Mouse (Mus musculus) lung, embryonic 14.5 days (tissue): ENCODE measurements around the gene Lipt1. TPM values are rescaled to one million over a fixed set of nuclear protein-coding genes. Genes with fewer than 3 reads are reported as not detected.

Source experiments
- ATAC-seq: fragments of 200-750 bp; cut with Nextera tagmentation; 2 replicates; pipeline ENCODE4 v1.8.0; 2017; ENCODE audit warnings: mild to moderate bottlenecking, moderate TSS enrichment, moderate library complexity; ENCODE audit not compliant: insufficient read depth
- DNase-seq: peaks from one replicate; pipeline ENCODE4 v3.0.0-alpha.2; 2015
- H3K27ac ChIP-seq: fragments of 300-500 bp; sonication (generic); 2 replicates; pipeline ENCODE4 v1.5.1; 2014; ENCODE audit warnings: low read depth, mild to moderate bottlenecking, moderate library complexity
- H3K27me3 ChIP-seq: fragments of 300-500 bp; sonication (generic); 2 replicates; pipeline ENCODE4 v1.6.1; 2014; ENCODE audit warnings: low read length, control low read depth; ENCODE audit not compliant: insufficient read depth
- H3K36me3 ChIP-seq: fragments of 300-500 bp; sonication (generic); 2 replicates; pipeline ENCODE4 v1.6.1; 2014; ENCODE audit warnings: control low read depth; ENCODE audit not compliant: insufficient read depth
- H3K4me1 ChIP-seq: fragments of 300-500 bp; sonication (generic); 2 replicates; pipeline ENCODE4 v1.6.1; 2014; ENCODE audit warnings: antibody characterized with exemption, control low read depth; ENCODE audit not compliant: insufficient read depth
- H3K4me2 ChIP-seq: fragments of 300-500 bp; sonication (generic); 2 replicates; pipeline ENCODE4 v1.6.1; 2014; ENCODE audit warnings: mild to moderate bottlenecking
- H3K4me3 ChIP-seq: fragments of 300-500 bp; sonication (generic); 2 replicates; pipeline ENCODE4 v1.5.1; 2014; ENCODE audit warnings: low read depth, low read length
- H3K9ac ChIP-seq: fragments of 300-500 bp; sonication (generic); 2 replicates; pipeline ENCODE4 v1.6.1; 2014
- H3K9me3 ChIP-seq: fragments of 300-500 bp; sonication (generic); 2 replicates; pipeline ENCODE4 v1.6.1; 2016; ENCODE audit warnings: low read depth, low read length, control low read depth
- CTCF ChIP-seq: IDR thresholded peaks from 2 replicates; pipeline ENCODE4 v1.5.1; 2016; ENCODE audit warnings: antibody characterized with exemption, low read depth
- whole genome bisulfite sequencing: fragments of 180-500 bp; shearing (Covaris S2); extraction: QIAGEN DNeasy Blood & Tissue Kit; methylation state at CpG from one replicate; pipeline ENCODE4 v1.1.7; 2014; 5-methylcytosine and 5-hydroxymethylcytosine counted together
- polyA plus RNA-seq: library from polyadenylated mRNA; unstranded; fragments of >200 nt; fragmentation: Nextera tagmentation; extraction: Ambion mirVana; gene quantifications from 2 replicates; pipeline ENCODE4 v1.2.1, GENCODE M21; 2014

The Lipt1 gene
- 7.2 and 9.4 TPM in 2 replicates for polyA plus RNA-seq

DNA sequence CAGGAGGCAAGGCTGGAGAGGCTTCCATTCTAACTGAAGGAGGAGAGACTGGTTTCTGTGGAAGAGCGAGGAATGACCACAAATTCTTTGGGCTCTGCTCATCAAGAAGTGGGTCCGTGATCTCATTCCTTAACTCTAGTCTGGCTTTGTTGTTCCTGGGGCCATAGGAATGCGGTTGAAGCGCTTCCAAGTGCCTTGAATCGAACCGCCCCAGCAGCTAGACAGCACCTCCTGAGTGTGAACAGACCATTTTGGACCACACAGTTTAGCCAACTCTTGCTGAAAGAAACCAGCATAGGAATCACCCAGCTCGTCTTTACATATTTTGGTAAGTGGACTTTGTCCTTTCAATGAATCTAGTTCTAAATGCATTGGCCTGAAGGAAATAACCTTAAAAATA lies at the start of gene Lipt1:
Gene Lipt1, plus strand, starts transcription at position 35 of the 400 bp plus-strand sequence.
- peak within 1 kb of the TSS; percentile 84 for H3K27ac ChIP-seq
- peak; percentile 78 for ATAC-seq
- no peak for DNase-seq
- TF ChIP-seq CTCF: no peak
- peak within 1 kb of the TSS; percentile 65 for H3K4me2 ChIP-seq
- H3K4me3 ChIP-seq: peak within 1 kb of the TSS; percentile 46
- peak within 1 kb of the TSS; percentile 56 for H3K9ac ChIP-seq
- peaks cover 20% of the 10 kb centered on the region; the same call in 1 of the 2 replicates for H3K36me3 ChIP-seq
- H3K9me3 ChIP-seq: peaks cover 4% of the 10 kb centered on the region; the same call in 1 of the 2 replicates
- H3K4me1 ChIP-seq: no peaks in the 10 kb centered on the region
- H3K27me3 ChIP-seq: no peaks in the 10 kb centered on the region
- WGBS: 5% methylated on average over 7 of the region's 7 CpGs

DNA sequence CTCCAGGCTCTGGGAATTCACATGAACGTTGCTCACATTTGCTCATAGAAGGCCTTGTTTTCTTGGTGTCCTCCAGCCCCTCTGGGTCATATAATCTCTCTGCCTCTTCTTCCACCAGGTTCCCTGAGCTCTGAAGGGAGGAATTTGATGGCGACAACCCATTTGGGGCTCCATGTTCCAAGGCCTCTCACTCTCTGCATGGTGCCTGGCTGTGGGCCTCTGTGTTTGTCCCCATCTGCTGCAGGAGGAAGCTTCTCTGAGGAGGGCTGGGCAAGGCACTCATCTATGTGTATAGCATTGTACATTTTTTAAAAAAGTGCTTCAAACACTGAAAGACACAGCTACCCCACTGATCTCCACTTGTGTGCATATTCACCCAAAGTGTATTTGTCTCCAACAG lies 39.9 kb upstream of the Lipt1 start:
- no peaks in the 10 kb centered on the region for H3K27me3 ChIP-seq
- WGBS: 55% methylated on average over 2 of the region's 2 CpGs
- no peaks in the 10 kb centered on the region for H3K9me3 ChIP-seq
- H3K4me1 ChIP-seq: no peaks in the 10 kb centered on the region
- TF ChIP-seq CTCF: no peak
- H3K9ac ChIP-seq: no peak overlapping the region
- ATAC-seq (no peak), DNase-seq (no peak)
- no peaks in the 10 kb centered on the region for H3K36me3 ChIP-seq
- H3K27ac ChIP-seq: no peak overlapping the region
- H3K4me2 ChIP-seq: no peak overlapping the region
- H3K4me3 ChIP-seq: no peak overlapping the region

DNA sequence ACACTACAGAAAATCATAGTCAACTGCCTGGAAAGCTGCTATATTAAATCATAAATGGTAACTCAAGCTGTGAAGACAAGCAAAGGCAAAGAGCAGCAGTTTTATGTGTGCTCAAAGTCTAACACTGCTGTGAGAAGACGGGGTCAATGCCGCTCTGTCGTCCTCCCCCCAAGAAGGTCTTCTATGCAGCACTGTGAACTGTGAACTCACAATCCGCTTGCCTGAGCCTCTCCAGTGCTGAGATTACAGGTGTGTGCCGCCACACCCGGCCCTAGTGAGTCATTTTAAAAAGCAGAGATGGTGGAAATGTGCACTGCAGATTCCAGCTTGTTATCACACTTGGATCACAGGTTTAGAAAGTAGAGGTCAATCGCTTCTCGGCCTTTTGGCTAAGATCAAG lies 24.7 kb upstream of the Lipt1 start:
- no peak for TF ChIP-seq CTCF
- WGBS: 76% methylated on average over 8 of the region's 8 CpGs

DNA sequence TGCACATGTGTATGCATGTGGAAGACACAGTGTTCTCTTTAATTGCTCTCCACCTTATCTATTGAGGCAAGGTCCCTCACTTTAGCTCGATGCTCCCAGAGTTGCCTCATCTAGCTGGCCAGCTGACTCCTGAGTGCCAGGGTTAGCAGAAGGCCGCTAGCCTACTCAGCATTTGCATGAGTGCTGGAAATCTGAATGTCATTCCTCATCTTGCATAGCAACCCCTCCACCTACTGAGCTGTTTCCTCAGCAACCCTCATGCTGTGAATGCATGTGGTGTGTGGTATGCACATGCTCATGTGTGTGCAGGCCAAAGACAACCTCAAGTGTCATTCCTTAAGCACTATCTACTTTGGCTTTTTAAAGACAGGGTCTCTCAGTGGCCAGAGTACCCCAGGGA lies 20.8 kb upstream of the Lipt1 start:
- ATAC-seq (no peak), DNase-seq (no peak)
- Histone ChIP-seq H3K36me3 (no peaks in the 10 kb centered on the region), H3K4me3 (no peak overlapping the region), H3K4me2 (no peak overlapping the region), H3K9ac (no peak overlapping the region), H3K4me1 (no peaks in the 10 kb centered on the region), H3K27ac (no peak overlapping the region), H3K9me3 (no peaks in the 10 kb centered on the region), H3K27me3 (no peaks in the 10 kb centered on the region)
- no peak for TF ChIP-seq CTCF
- WGBS: 27% methylated on average over 2 of the region's 2 CpGs

More for the DNA sequence above, 24.7 kb upstream of the Lipt1 start:
- H3K4me3 ChIP-seq: no peak overlapping the region
- DNase-seq: no peak
- no peaks in the 10 kb centered on the region for H3K36me3 ChIP-seq
- H3K4me2 ChIP-seq: no peak overlapping the region
- no peaks in the 10 kb centered on the region for H3K27me3 ChIP-seq
- no peak for ATAC-seq
- no peak overlapping the region for H3K9ac ChIP-seq
- H3K9me3 ChIP-seq: no peaks in the 10 kb centered on the region
- H3K4me1 ChIP-seq: no peaks in the 10 kb centered on the region
- H3K27ac ChIP-seq: no peak overlapping the region

DNA sequence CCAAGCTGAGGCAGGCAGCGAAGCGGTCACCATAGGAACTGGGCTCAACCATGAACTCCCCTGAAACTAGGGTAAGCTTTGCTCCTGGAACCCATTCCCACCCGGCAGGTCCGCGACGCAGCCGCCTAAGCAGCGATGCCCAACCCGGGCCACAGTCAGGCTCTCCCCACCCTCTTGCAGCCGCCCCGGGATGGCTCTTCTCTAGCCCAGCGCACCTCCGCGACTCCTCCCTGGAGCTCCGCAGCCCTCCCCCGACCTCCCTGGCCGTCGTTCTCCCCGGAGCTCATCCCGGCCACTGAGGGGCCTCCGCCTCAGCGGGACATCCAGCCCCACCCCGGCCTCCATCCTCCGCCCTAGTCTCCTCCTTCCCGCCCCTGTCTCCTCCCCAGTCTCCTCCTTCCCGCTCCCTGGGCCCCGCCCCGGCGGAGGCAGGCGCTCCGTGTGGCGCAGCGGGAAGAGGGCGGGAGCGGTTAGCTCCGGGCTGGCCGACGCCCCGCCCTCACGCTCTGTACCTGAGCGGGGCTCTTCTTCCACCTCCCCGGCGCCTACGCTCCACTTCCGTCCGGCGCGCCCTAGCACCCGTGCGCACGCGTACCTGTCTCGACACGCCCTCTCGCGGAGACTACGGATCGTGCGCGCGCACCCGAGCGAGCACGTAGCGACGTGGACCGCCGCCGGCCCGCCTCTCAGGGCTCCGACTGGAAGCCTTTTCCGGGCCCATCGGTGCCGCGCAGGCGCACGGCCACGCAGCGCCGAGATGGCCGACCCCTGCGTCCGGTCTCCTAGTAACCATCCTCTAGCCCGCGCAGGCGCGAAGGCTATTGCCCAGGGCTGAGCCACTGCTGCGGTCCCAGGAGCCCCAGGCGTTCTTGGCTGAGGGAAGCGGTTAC lies 6.8 kb upstream of the Lipt1 start:
- Histone ChIP-seq H3K4me2 (peak overlapping the region; percentile 81), H3K9ac (peak overlapping the region; percentile 64), H3K27ac (peak overlapping the region; percentile 86), H3K36me3 (no peaks in the 10 kb centered on the region), H3K27me3 (no peaks in the 10 kb centered on the region), H3K4me1 (no peaks in the 10 kb centered on the region), H3K4me3 (peak overlapping the region; percentile 57), H3K9me3 (no peaks in the 10 kb centered on the region)
- TF ChIP-seq CTCF: peak; percentile 56
- under 1% methylated on average over 84 of the region's 90 CpGs for WGBS
- DNase-seq (peak; percentile 100), ATAC-seq (peak; percentile 97)

DNA sequence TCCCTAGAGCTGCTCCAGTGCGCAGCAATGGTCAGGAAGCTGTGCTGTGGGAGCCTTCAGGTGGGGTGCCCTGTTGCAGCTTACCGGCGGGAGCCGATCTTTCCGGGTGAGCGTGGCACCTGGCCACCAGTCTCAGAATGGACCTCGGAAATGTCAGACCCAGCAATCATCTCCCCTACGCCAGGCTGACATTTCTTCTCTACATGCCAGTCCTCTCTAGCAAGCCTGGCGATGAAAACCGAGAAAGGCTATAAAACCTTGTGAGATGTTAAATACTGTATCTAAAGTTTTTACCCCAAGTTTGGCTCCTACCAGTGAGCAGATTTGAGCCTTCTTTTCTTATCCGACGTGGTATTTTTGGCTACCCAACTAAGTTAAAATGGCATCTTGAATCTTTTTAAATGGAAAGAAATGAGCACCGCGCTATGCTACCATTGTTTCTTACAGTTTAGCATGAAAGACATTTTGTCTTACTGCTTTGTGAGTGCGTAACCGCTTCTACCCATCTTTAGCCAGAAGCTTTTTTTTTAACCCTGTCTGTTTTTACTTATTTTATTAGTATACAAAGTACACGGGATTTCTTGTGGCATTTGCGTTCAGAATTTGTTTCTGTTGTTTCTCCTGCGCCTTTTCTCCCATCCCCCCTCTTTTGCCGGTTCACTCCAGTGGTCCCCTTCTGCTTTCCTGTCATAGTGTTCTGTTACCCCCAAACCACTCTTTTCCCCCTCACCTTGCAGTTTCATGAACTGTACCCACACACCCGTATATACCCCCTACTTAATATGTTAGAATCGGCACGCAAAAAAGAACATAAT lies 5.9 kb upstream of the Lipt1 start:
- 11% methylated on average over 23 of the region's 23 CpGs for WGBS
- TF ChIP-seq CTCF: no peak
- peak overlapping the region; percentile 64 for H3K9ac ChIP-seq
- H3K4me3 ChIP-seq: peak overlapping the region; percentile 57
- H3K9me3 ChIP-seq: no peaks in the 10 kb centered on the region
- peak overlapping the region; percentile 81 for H3K4me2 ChIP-seq
- ATAC-seq (no peak), DNase-seq (peak; percentile 49)
- peak overlapping the region; percentile 86 for H3K27ac ChIP-seq
- no peaks in the 10 kb centered on the region for H3K4me1 ChIP-seq
- no peaks in the 10 kb centered on the region for H3K36me3 ChIP-seq
- H3K27me3 ChIP-seq: no peaks in the 10 kb centered on the region

DNA sequence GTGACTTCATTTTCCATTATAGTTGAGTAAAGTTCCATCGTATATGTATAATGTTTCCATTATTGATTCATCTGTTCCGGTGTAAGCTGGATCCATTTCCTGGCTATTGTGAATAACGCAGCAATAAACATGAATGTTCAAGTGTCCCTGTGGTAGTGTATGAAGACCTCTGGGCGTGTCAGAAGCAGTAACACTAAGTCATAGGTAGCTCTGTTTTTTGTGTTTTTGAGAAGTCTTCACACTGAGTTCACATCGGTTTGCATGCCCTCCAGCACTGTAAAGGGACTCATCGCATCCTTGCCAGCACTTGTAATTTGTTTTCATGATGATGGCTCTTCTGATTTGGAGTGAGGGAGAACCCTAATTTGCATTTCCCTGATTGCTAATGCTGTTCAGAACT lies 5.3 kb upstream of the Lipt1 start, which contains the start of gene Tsga10:
Gene Tsga10, minus strand, starts transcription at position 144 of the 400 bp plus-strand sequence.
- H3K9ac ChIP-seq: peak within 1 kb of the TSS; percentile 64
- TF ChIP-seq CTCF: no peak
- H3K4me1 ChIP-seq: no peaks in the 10 kb centered on the region
- no peak for ATAC-seq
- H3K9me3 ChIP-seq: no peaks in the 10 kb centered on the region
- peak within 1 kb of the TSS; percentile 81 for H3K4me2 ChIP-seq
- H3K27me3 ChIP-seq: no peaks in the 10 kb centered on the region
- peak within 1 kb of the TSS; percentile 86 for H3K27ac ChIP-seq
- WGBS: 80% methylated on average over 6 of the region's 6 CpGs
- no peaks in the 10 kb centered on the region for H3K36me3 ChIP-seq
- no peak for DNase-seq
- peak within 1 kb of the TSS; percentile 57 for H3K4me3 ChIP-seq
